Mouse (Mus musculus): Measurements from ENCODE around the gene Msi2.

Gene Msi2

DNA sequence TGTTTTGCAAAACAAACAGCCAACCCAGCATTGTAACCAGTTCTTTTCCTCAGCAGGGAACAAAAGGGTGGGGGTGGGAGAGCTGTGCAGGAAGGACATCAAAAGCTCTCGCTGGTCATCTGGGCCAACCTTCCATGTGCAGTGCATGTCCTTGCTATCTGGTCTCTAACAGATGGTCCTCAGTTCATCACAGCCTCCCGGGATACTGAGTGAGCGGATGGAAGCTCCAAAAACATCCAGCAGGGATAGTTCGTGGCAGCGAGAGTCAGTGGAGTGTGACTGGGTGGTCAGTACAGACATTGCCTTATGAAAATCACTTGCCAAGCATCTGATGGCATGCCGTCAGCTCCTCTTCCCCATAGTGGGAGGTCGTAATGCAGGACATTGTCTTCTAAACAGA lies 153.5 kb downstream of the Msi2 start:
- no peak for DNase-seq (ENCODE audit: low read depth, low spot score)

GRCm38 (mm10) chr11:88564363-88564762 lies 153.9 kb downstream of the Msi2 start:
- no peak for DNase-seq (ENCODE audit: low read depth, low spot score)

- no peak for DNase-seq (ENCODE audit: low read depth, low spot score)
These were observed 157.1 kb downstream of the Msi2 start for GRCm38 (mm10) chr11:88561191-88561590.

GRCm38 (mm10) chr11:88560634-88561033 lies 157.7 kb downstream of the Msi2 start:
- DNase-seq (ENCODE audit: low read depth, low spot score): no peak

- DNase-seq (ENCODE audit: low read depth, low spot score): no peak
These were observed 158.8 kb downstream of the Msi2 start for GRCm38 (mm10) chr11:88559365-88559970.

- DNase-seq (ENCODE audit: low read depth, low spot score): no peak
These were observed 159.6 kb downstream of the Msi2 start for GRCm38 (mm10) chr11:88558731-88559130.

DNA sequence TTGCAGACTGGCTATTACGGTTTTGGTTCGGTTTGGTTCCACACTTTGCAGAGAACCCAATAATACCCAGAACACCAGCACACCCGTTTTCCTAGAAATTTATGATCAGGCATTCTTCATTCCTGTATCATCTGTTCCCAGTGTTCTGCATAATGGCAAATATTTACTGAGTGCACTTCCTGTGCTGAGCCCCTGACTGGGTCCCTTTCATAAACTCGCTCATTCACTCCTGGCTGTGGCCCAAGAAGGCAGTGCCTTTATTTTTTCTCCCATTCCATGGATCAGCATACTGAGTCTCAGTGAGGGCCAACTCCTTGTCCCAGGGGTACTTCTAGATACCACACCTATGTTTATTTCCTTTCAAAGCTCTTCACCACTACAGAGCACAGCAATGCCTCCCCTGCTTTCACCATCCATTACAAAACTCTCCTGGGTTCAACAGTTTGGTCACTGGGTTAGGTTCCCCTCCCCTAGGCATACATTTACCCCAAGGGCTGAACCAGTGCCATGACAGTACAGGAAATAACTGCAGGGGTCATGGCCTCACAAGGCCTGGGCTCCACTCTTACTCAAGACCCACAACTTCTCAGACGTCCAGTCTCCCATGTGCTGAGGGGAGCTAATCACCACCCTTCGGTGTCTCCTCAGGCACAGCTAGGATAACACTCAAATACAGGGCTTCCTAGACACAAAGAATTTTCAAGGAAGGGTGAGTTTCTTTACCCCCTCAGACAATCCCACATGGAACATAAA lies 160.3 kb downstream of the Msi2 start:
- DNase-seq (ENCODE audit: low read depth, low spot score): peak; percentile 18

DNA sequence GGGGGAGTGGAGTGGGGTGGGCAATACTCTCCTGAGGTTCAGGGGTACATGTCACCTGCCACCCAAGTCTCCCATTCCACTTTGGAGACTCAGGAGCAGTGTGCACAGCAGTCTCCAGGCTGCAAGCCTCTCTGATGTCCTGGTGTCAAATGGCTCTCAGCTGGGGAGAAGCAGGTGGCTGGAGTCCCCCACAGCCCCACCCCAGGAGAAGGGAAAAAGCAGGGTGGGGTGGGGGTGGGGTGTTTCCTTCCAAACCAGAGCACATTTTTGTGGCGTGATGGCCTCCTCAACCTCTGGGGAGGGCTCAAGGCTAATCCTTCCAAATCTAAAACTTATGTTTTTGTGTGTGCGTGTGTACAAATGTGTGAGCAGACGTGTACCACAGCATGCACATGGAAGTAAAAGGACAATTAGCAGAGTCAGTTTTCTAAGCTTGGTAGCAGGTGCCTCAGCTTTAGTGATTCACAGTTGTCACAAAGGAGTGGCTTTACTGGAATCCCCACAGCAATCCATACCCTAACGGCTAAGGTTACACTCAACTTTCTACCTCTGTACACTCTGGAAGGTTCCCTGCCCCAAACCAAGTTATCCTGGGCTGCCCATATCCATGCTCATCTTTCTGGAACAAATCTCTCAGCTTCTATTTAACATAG lies 161.1 kb downstream of the Msi2 start:
- no peak for DNase-seq (ENCODE audit: low read depth, low spot score)

DNA sequence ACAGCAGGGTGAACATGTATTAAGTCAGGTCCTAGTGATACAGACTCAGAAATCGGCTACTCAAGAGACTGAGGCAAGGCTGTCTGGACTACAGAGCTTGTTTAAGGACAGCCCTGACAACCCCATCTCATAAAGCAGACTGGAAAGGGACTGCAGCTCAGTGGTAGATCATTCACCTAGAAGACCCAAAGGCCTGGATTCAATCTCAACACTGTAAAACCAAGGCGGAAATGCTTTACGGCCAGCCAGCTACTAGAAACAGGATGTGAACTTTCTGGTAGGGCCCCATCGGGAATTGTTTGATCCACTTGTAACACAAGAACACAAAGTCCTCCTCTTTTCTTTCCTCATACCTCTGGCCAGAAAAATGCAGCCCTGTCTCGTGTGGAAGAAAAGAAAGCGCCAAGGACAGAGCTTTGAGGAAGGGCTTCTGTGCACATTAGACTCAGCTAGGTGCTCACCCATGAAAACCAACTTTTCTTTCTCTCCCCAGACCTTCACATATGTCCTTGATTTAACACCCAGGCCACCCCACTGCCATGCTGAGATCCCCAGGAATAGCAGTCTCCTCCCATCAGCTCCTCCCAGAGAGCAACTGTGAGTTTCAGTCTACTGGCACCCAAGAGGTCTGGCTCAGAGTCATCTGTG lies 162.3 kb downstream of the Msi2 start:
- peak; percentile 27 for DNase-seq (ENCODE audit: low read depth, low spot score)

- no peak for DNase-seq (ENCODE audit: low read depth, low spot score)
These were observed 163.0 kb downstream of the Msi2 start for GRCm38 (mm10) chr11:88555232-88555818.

DNA sequence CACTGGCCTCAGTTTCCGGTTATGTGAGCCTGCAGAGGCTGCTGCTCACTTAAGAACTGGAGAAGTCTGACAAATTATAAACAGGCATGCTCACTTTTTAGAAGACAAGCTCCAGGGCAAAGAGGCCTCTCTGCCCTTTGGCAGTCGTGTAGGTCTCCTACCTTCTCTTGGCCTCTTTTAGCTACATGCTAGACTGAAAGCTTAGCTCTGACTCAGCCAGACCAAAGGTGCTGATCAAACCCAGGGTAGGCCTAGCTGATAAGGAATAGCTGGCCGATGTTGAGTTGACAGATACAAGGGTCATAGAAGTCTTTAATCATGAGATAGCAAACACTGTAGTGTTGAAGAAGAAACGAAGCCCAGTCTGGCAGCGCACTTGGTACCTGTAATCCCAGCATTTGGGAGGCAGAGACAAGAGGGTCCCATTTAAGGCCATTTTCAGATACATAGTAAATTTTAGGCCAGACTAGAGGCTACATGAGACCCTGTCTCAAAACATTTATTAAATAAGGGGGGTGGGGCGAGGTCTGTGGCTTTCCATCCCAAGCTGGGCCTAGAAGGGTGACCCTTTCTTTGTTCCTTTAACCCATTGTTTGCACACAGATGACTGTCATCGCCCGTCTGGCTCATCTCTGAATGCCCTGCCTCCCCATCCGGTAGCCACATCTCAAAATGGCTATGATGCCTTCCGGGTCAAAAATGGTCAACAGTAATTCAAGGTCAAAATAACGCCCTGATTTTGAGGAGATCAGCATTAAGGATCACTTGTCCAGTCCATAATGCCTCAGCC lies 164.6 kb downstream of the Msi2 start:
- peak; percentile 27 for DNase-seq (ENCODE audit: low read depth, low spot score)

- DNase-seq (ENCODE audit: low read depth, low spot score): peak; percentile 78
These were observed 165.3 kb downstream of the Msi2 start for GRCm38 (mm10) chr11:88552987-88553386.

GRCm38 (mm10) chr11:88552385-88552784 lies 165.9 kb downstream of the Msi2 start:
- no peak for DNase-seq (ENCODE audit: low read depth, low spot score)

DNA sequence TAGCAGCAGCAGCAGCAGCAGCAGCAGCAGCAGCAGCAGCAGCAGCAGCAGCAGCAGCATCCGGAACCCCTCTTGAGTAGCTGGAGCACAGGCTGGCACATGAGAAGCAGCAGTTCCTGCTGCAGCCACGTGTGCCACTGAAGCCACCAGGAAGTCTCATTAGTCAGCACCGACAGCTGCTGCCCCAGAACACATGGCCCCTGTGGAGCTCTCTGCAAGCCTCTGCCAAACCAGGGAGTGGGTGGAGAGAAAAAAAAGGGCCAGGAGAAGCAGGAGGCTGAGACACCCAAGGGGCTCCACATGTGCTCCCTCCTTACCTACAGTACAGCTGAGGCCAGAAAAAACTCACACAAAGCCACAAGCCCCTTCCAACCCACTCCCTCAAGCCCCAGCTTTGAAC lies 167.3 kb downstream of the Msi2 start:
- DNase-seq (ENCODE audit: low read depth, low spot score): peak; percentile 78

GRCm38 (mm10) chr11:88550083-88550907 lies 168.0 kb downstream of the Msi2 start:
- DNase-seq (ENCODE audit: low read depth, low spot score): peak; percentile 14

DNA sequence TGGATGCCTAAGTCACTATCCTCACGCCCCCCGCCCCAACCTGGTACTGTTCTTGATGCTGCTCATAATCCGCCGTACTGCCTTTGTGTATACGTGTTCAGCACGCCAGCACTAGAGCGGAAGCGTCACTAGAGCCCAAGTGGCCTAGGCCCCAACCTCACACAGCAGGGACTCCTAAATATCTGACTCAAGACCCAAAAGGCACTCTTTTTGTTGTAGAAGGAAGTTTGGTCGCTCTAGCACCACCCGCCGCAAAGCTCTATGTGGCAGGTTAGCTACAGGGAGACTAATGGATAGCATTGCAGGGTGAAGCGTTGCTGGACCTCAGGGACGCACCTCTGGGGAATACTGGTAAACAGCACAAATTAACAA lies 168.8 kb downstream of the Msi2 start:
- no peak for DNase-seq (ENCODE audit: low read depth, low spot score)

DNA sequence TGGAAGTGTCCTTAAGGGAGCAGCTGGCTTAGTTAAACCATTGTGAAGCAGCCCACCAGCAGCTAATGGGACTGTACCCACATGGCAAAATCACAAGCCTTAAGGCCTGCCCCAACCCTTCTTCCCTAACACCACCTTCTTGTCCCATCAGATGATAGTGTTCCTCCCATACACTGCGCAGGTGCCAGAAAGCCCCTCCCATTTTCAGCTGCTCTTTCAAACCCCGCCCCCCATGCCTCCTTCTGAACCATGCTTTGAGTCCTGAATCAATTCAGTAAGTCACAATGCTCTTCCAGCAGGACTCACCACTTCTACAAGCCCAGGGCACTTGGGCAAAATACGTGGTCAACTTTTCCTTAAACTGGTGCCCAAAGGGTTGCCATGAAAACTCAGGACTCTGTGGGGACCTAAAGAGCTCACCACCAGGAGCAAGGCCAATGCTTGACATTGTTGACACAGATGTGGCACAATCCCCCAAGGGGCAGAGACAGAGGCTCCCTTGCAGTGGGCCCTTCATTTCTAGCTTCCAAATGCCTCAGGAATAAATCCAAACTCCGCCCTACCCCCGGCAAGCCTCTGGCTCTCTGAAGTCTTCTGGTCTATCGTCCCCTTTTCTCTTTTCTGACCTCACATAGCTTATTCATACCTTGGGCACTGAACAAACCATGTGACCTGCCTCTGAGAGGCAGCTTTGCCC lies 169.3 kb downstream of the Msi2 start:
- peak; percentile 15 for DNase-seq (ENCODE audit: low read depth, low spot score)

DNA sequence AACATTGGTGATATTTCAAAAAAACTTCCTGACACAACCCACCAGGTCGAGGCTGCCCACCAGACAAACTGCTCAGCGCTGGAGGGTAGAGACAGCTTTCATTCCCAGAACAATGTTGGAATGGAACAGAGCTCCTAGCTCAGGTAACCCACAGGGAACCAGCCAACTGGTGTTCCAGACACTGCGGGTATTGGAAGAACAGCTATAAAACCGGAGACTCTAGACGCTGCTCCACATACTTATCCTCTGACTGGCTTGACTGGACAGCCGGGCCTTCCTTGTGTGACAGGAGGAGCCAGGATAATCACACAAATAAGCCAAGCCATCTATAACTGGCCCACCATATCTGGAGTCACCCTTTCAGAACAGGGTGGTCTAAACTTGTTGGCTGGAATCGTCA lies 169.9 kb downstream of the Msi2 start:
- no peak for DNase-seq (ENCODE audit: low read depth, low spot score)

- DNase-seq (ENCODE audit: low read depth, low spot score): no peak
These were observed 174.5 kb downstream of the Msi2 start for GRCm38 (mm10) chr11:88543771-88544170.

GRCm38 (mm10) chr11:88542817-88543216 lies 175.5 kb downstream of the Msi2 start:
- DNase-seq (ENCODE audit: low read depth, low spot score): no peak
